Mouse (Mus musculus): ENCODE measurements around the gene Ccn6.
A peak's percentile ranks its signal among the peaks of the same experiment; 100 is the strongest.

Gene Ccn6

DNA sequence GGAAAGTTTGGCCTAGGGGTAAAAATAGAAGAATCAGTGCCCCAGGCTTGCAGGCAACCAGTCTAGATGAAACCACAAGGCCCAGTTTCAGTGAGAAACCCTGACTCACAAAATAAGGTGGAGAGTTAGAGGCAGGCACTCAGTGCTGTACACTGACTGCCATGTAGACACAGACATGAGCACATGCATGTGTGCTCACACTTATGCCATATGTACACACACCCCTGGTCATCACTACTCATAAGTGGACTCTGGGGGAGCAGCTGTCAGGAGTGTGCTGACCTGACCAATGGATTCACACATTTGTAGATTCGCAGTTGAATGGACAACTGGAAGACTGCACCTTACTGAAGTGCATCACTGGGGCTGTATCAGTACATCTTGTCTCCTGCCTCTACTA, 2.2 kb downstream of the Ccn6 start:
- DNase-seq (ENCODE audit: low read depth, low spot score), result no peak

DNA sequence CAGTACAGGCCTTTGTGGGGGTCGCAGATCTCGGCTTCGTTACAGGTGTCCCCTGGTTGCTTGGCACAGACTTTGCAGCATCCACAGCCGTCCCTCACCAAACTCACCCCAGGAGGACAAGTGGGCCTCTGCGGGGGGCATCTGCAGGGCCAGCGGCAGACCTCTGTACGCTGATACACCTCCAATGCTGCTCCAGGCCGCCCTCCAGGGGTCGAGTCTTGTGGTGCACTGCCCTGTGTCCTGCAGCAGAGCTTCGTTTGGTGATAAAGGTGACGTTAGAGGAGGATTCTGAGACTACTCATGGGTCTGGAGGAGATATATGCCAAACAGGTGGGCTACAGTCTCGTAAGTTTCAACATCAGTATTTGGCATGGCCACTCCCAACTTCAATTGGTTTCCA, 5.3 kb downstream of the Ccn6 start:
- DNase-seq (ENCODE audit: low read depth, low spot score), result peak; percentile 46

DNA sequence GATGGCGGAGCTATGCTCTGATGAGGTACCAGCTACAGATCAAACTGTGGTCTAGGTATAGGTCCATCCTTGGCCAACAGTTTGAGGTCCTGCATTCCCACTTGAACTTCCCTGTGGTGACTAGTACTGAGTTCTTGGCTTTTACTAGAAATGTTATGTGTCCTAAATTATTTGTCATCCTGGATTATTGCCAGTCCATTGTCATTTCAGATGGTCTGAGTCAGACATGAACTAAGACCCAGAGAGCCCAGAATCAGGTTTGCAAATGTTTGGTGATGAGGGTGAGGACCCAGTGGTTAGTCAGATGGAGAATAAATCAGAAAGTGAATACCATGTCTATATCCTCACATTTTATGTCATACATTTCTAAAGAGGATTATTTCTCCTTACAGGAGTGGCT, 6.3 kb downstream of the Ccn6 start:
- no peak for DNase-seq (ENCODE audit: low read depth, low spot score)

DNA sequence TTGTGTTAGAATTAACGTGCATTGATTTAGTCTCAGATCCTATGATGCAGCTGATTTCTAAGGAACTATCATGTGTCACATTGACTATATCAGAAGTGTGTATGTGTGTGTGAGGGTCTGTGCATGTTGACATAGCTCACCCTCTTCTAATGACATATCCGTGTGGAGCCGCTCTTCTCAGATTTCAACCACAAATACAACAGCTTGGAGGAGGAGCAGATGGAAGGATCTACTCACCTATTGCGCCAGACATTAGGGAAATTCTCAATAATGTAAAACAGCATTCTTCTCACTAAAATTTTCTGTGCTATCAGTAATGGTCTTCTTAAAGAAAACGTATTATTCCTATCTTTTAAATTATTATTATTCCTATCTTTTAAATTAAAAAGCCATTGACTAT, 6.9 kb downstream of the Ccn6 start:
- DNase-seq (ENCODE audit: low read depth, low spot score), result no peak

DNA sequence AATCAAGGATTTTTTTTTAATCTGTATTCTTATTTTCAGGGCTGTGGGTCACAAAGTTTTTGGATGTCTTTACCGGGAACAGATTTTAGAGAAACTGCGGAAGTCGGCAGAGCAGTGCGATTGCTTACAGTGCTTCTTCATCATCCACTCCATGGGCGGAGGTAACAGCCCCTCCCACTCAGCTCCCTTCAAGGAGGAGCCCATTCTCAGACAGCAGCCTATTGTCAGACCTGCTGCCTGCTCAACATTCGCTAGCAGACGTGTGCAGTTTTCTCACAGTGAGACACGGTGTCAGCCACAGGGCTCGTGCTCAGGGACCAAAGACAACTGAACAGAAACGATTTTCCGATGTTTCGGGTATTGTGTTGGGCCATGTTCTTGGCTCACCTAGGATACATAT, 21.4 kb downstream of the Ccn6 start:
- DNase-seq (ENCODE audit: low read depth, low spot score), result peak; percentile 75

DNA sequence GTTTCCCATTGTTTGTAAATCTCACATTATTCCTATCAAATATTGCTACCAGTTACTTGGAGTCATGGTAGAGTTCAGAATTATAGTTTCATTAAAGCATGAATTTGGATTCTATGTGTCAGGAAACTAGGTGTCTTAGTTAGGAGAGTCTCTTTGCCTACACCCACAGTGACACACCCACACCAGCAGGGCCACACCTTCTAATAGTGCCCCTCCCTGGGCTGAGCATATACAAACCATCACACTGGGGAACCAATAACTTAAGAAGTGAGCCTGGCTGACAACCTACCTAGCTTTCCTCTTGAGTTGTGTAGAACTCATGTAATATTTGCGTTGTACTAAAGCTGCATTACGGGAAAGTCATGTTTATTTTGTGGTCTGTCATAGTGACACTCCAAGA, 22.2 kb downstream of the Ccn6 start:
- no peak for DNase-seq (ENCODE audit: low read depth, low spot score)

DNA sequence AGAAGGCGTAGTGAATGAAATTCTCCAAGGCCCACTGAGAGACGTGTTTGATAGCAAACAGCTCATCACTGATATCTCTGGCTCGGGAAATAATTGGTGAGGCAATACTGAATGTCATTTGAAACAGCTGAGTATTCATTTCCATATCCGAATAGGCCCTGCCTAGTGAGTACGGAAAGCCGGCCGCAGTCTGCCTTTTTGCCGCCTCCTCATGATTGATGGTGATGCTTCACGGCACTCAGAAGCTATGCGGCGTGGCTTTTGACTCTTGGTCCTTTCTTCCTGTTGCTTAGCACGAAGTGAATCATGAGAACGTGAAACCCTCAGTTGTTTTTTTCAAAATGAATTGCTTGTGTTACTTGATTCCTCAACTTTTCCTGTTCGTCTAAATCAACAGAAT, 22.8 kb downstream of the Ccn6 start:
- DNase-seq (ENCODE audit: low read depth, low spot score), result no peak

DNA sequence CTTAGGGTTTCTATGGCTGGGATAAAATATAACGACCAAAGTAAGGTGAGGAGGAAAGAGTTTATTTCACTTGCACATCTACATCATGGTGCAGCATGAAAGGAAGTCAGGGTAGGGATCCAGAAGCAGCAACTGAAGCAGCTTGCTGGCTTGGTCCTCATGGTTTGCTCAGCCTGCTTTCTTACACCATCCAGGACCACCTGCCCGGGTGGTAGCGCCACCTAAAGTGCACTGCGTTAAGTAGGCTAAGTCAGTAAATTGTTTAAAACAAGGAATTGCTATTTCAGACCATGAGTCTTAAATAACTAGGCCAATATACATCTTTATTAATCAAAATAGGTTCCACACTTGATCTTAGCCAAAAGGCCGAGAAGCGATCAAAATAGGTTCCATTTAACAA, 24.8 kb downstream of the Ccn6 start:
- no peak for DNase-seq (ENCODE audit: low read depth, low spot score)

DNA sequence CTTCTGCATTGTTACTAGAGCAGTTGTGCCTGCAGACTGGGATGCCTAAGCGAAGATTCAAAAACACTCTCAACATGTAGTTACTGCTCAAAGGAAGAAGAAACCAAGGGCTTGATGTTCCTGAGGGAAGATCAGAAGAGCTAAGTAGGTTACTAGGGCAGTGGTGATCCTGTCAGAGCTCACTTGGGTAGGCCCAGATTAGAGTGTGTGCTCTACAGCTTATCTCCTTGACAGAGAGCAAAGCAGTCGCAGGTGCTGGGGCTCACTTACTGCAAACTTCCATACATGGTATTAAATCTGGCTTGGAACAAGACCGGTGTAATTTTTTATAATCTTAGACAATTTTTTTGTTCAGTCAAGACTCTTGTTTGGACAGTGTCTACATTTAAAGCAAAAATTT, 25.8 kb downstream of the Ccn6 start:
- no peak for DNase-seq (ENCODE audit: low read depth, low spot score)

DNA sequence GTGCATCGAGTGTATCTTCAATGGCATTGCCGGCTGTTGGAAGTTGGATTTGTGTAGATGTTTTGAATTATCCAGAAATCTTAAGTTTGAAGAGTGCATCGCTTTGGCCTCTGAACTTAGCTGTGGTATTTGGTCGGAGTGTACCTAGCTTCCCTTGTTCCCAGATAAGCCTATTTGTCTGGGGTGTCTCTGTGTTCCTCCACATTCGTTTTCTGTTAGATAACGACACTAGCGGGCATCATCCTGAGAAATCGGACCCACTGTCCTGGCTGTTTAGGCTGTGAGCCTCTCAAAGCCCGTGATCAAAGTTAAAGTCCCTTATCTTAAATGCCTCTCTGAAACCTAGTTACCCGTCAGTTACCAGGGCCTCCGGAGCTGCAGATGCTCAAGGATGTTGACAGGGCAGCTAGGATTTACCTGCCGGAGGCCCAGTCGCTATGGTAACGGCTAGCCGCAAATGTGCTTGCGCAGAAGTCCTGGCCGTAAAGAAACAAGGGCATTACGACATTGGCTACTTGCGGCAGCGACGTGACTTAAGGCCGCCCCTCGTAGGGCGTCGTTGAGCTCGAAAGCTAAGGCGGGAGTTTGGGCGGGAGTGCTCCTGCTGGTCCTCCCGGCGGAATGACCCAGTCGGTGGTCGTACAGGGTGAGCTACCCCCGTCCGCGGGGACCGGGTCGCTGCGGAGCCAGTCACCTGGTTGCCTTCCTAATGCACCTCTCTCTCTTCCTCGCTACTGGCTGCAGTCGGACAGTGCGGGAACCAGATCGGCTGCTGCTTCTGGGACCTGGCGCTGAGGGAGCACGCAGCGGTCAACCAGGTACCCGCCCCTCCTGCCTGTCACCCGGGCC, 29.9 kb downstream of the Ccn6 start, which contains the start of the genes Fam229b and Tube1:
Gene Fam229b (minus strand): TSS at position 453 of the 849 bp plus-strand sequence.
Gene Tube1 (plus strand): TSS at position 515 of the 849 bp plus-strand sequence.
- DNase-seq (ENCODE audit: low read depth, low spot score), result peak; percentile 98

DNA sequence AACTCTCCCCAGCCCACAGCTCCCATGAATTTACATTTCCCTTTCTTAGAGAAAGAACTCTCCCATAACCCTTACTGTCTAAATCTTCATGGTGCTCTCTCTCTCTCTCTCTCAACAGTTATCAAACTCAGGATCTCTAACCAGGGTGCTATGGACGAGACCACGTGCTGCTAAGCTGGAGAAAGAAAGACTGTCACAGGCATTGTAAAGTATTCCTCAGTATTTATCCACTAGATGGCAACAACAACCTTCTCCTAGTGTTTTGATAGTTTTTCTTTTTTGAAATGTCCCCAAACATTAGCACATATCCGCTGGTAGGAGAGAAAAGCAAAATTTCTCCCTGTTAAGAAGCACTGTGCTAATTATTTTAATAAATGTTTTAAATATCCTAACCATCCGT, 42.2 kb downstream of the Ccn6 start:
- DNase-seq (ENCODE audit: low read depth, low spot score), result peak; percentile 21

DNA sequence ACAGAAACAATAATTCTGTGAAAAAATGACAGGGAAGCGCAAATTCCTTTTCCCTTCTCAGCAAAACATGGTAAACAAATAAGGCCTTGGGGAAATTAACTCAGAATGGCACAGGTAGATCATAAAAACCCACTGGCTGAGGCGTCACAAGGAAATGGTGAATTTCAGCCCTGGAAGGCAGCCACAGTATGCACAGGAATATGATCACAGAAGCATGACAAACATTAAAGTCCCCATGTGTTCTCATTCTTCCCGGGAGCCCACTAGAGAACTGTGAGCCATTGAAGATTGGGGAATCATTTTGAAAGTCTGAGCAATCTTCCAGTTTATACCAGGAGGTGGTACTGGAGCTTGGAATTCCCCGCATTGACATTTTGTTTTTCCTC, 54.1 kb downstream of the Ccn6 start:
- no peak for DNase-seq (ENCODE audit: low read depth, low spot score)

DNA sequence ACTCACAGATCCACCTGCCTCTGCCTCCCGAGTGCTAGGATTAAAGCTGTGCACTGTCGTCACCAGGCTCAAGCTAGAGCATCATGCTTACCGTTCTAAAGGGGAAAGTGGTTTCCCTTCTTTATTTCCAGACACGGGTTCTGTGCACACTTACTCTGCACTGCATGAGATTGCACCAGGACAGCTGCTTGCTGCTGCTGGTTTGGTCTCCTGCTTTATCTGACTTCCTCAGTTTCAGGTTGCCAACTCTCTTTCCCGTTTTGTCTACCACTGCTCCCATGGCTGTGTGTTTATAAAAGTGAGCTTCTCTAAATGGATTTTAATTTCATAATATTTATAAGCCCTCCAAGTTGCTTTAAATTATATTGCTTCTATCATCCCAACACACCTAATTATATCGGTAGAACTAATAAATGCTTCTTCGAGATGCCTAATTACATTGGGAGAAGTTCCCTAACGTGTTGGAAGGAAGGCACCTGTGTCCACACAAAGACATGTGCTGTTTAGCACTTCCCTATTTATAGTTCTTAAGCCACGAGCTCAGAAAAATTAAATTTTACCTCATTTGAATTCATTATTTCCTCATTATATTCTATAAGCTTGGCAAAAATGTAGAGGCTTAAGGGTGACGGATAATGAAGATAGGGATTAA, 54.6 kb downstream of the Ccn6 start:
- DNase-seq (ENCODE audit: low read depth, low spot score), result no peak

DNA sequence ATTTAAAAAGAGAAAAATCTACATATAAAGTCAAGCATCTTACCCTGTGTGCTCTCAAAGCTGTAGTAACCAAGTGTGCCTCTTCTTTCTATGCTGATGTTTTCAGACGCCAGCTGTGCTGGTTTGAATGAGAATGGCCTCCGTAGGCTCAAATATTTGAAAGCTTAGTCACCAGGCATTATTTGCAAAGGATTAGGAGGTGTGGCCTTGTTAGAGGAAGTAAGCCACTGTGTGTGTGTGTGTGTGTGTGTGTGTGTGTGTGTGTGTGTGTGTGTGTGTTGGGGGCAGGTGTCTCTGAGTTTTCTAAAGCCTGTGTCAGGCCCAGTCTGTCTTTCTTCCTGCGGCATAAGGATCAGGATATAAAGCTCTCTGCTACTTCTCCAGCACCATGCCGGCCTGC, 56.7 kb downstream of the Ccn6 start:
- DNase-seq (ENCODE audit: low read depth, low spot score), result peak; percentile 99

DNA sequence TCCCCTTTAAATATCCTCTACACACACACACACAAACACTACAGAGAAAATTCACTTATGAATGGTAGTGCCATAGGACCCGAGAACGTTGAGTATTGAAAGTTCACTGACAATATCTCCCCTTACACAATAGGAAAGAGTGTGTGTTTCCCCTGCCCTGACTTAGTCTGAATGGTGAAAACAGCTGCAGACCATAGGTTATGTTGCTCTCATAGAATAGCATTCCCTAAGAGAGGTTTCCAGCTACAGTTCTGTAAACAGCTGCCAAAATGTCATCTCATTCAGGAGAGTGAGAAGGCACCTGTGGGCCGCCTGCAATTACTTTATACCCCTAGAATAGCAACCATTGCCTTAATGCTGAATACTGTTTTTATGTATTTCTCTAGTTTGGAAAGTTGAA, 57.2 kb downstream of the Ccn6 start:
- DNase-seq (ENCODE audit: low read depth, low spot score), result no peak

DNA sequence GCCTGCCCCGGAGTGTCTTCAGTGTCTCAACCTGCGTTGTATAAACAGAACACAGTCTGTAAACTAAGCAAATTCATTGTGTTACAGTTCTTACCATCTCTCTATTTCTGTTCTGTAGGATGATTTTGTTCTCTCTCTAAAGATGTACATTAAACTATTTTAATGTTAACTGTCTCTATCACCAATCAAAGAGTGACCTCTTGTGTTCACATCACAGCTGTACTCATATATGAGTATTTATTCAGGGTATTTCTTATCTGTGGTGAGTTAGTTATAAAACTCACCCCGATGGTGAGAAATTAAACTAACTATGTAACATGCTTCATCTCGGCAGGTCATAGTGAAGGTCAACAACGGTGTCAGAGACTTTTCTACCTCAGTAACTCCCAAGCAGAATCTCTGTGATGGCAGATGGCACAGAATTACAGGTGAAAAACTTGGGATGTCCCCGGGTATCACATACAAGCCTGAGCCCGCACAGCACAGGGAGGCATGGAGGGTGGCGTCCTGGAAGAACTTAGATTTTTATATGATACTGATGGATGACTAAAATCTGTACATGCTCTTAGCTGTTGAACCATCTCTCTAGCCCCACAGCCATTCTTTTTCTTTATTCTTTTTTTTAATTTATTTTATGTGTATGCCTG, 58.7 kb downstream of the Ccn6 start:
- DNase-seq (ENCODE audit: low read depth, low spot score), result no peak

Data from R1 (cell line).